Mouse (Mus musculus) R1 (cell line): ENCODE data around the gene Abl2.

ENCODE experiments used
- DNase-seq: peaks from one replicate; pipeline ENCODE4 v3.0.0-alpha.2; 2018; ENCODE audit warnings: low read depth, low spot score

Abl2 gene

GRCm38 (mm10) chr1:156630965-156631364 is 72.4 kb downstream of the Abl2 start:
- peak; percentile 76 for DNase-seq

- DNase-seq = peak; percentile 71
These were observed 74.5 kb downstream of the Abl2 start for GRCm38 (mm10) chr1:156633095-156633494.

- DNase-seq = no peak
These were observed 76.6 kb downstream of the Abl2 start for GRCm38 (mm10) chr1:156635148-156635547.

GRCm38 (mm10) chr1:156639455-156639854 is 80.9 kb downstream of the Abl2 start:
- no peak for DNase-seq

GRCm38 (mm10) chr1:156640577-156640976 is 82.0 kb downstream of the Abl2 start:
- no peak for DNase-seq

GRCm38 (mm10) chr1:156641808-156642207 is 83.2 kb downstream of the Abl2 start:
- DNase-seq = no peak

- no peak for DNase-seq
These were observed 84.2 kb downstream of the Abl2 start for GRCm38 (mm10) chr1:156642813-156643212.

- no peak for DNase-seq
These were observed 85.5 kb downstream of the Abl2 start for GRCm38 (mm10) chr1:156644061-156644460.

GRCm38 (mm10) chr1:156644780-156645523 is 86.4 kb downstream of the Abl2 start:
- no peak for DNase-seq

- no peak for DNase-seq
These were observed 87.4 kb downstream of the Abl2 start for GRCm38 (mm10) chr1:156645971-156646370.

- DNase-seq = peak; percentile 91
These were observed 90.1 kb downstream of the Abl2 start for GRCm38 (mm10) chr1:156648705-156649104.

- peak; percentile 46 for DNase-seq
These were observed 92.0 kb downstream of the Abl2 start for GRCm38 (mm10) chr1:156650631-156651030.

- no peak for DNase-seq
These were observed 93.7 kb downstream of the Abl2 start for GRCm38 (mm10) chr1:156652189-156652822.

GRCm38 (mm10) chr1:156654735-156655530 is 96.3 kb downstream of the Abl2 start:
- peak; percentile 65 for DNase-seq

- DNase-seq = no peak
These were observed 98.9 kb downstream of the Abl2 start for GRCm38 (mm10) chr1:156657523-156657922.

- no peak for DNase-seq
These were observed 100.1 kb downstream of the Abl2 start for GRCm38 (mm10) chr1:156658676-156659075.

- DNase-seq = peak; percentile 96
These were observed 101.5 kb downstream of the Abl2 start for GRCm38 (mm10) chr1:156659906-156660659.

- DNase-seq = peak; percentile 60
These were observed 102.2 kb downstream of the Abl2 start for GRCm38 (mm10) chr1:156660660-156661236.

- DNase-seq = no peak
These were observed 107.2 kb downstream of the Abl2 start for GRCm38 (mm10) chr1:156665777-156666176.

- peak; percentile 59 for DNase-seq
These were observed 108.7 kb downstream of the Abl2 start for GRCm38 (mm10) chr1:156667141-156667926.
